Mouse (Mus musculus) neural tube, postnatal 0 days (tissue): ENCODE measurements around the gene Glcci1. TPM values are rescaled to one million over a fixed set of nuclear protein-coding genes. Genes with fewer than 3 reads are reported as not detected.

Experiments used
- polyA plus RNA-seq: library from polyadenylated mRNA; unstranded; fragments of >200 nt; fragmentation: Nextera tagmentation; extraction: Ambion mirVana; gene quantifications from 2 replicates; pipeline ENCODE4 v1.2.1, GENCODE M21; 2015

Glcci1 gene
- polyA plus RNA-seq = 5.7 and 7.4 TPM in 2 replicates

DNA sequence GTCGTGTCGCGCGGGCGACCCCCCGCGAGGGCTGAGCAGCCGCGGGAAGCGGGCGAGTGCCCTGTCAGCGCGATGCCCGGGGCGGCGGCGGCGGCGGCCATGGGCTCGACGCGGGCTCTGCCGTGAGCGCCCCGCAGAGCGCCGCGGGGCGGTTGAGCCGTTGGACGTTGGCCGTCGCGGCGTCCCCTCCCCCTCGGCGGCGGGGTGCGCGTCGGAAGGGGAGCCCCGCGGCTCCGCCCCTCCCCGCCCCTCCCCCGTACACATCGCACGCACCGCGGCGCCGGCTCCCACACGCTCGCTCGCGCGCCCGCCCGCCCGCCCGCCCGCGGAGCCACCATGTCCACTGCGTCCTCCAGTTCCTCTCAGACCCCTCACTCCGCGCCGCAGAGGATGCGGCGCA is at the start of gene Glcci1:
Gene Glcci1 (plus strand): TSS at position 50 of the 400 bp plus-strand sequence.

